Mouse (Mus musculus) kidney, adult 2 months (tissue): Measurements from ENCODE around the gene Col4a3. TPM values are rescaled to one million over a fixed set of nuclear protein-coding genes. Genes with fewer than 3 reads are reported as not detected.

Experiments used
- DNase-seq: peaks from one replicate; pipeline ENCODE4 v3.0.0; 2021
- H3K27ac ChIP-seq: fragments of 200-500 bp; 2 replicates; pipeline ENCODE4 v1.5.1; 2012; ENCODE audit warnings: low read depth, low read length, control low read depth, inconsistent platforms; ENCODE audit not compliant: insufficient read depth
- H3K27me3 ChIP-seq: fragments of 200-500 bp; replicated peaks from 2 replicates; pipeline ENCODE4 v1.6.1; 2012; ENCODE audit warnings: mild to moderate bottlenecking, moderate library complexity, low read length, inconsistent platforms; ENCODE audit not compliant: control insufficient read depth, insufficient read depth
- H3K36me3 ChIP-seq: fragments of 200-500 bp; 2 replicates; pipeline ENCODE4 v1.6.1; 2012; ENCODE audit warnings: mild to moderate bottlenecking, moderate library complexity, low read length, inconsistent platforms; ENCODE audit not compliant: control insufficient read depth, insufficient read depth
- H3K4me1 ChIP-seq: fragments of 200-500 bp; 2 replicates; pipeline ENCODE4 v1.6.1; 2011; ENCODE audit warnings: low read length; ENCODE audit not compliant: control insufficient read depth, insufficient read depth
- H3K4me3 ChIP-seq: fragments of 200-500 bp; 2 replicates; pipeline ENCODE4 v1.5.1; 2011; ENCODE audit warnings: mild to moderate bottlenecking, low read depth, low read length, control low read depth; ENCODE audit not compliant: insufficient read depth
- CTCF ChIP-seq: fragments of 200-500 bp; conservative IDR thresholded peaks from 2 replicates; pipeline ENCODE4 v1.5.1; 2011; ENCODE audit warnings: low read depth, mild to moderate bottlenecking, control low read depth, low read length, moderate library complexity, mixed read lengths; ENCODE audit not compliant: insufficient read depth, insufficient read length
- POLR2A ChIP-seq: fragments of 200-500 bp; IDR thresholded peaks from one replicate; pipeline ENCODE4 v1.6.1; 2011; ENCODE audit warnings: low read depth, low read length, control low read depth
- whole genome bisulfite sequencing: fragments of 180-500 bp; shearing (Covaris S2); methylation state at CpG from one replicate; pipeline ENCODE4 v1.1.7; 2018; 5-methylcytosine and 5-hydroxymethylcytosine counted together
- polyA plus RNA-seq: library from polyadenylated mRNA; depleted of rRNA; stranded (reverse); fragments of >200 nt; gene quantifications from 2 replicates; pipeline ENCODE4 v1.2.3, GENCODE M21; 2012

The Col4a3 gene
- polyA plus RNA-seq, 1 experiment: 57.7 TPM

DNA sequence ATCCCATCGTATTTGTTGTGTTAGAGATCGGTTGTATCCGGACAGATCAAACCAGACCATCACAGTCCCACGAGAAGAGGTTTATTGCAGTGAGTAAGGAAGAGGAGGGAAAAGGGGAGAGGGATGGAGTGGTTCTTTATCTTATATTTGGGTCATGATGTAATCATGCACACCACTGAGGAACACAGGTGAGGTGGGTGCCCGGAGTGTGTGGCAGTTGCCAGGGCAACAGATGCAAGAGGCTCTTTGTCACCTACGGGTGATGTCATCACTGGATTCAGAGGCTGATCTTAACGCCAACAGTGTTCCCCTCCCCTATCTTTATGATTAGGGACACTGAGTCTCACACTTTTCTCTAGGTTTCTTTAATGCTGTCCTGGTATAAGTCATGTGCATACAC is 18.6 kb downstream of the Col4a3 start:
- H3K27ac ChIP-seq: peak overlapping the region; percentile 86
- H3K4me1 ChIP-seq: peaks cover 53% of the 10 kb centered on the region
- TF ChIP-seq CTCF (no peak), POLR2A (no peak)
- WGBS: 80% methylated on average over 7 of the region's 7 CpGs
- no peaks in the 10 kb centered on the region; the same call in 1 of the 2 replicates for H3K36me3 ChIP-seq
- no peak overlapping the region for H3K4me3 ChIP-seq
- DNase-seq: no peak
- no peaks in the 10 kb centered on the region for H3K27me3 ChIP-seq

DNA sequence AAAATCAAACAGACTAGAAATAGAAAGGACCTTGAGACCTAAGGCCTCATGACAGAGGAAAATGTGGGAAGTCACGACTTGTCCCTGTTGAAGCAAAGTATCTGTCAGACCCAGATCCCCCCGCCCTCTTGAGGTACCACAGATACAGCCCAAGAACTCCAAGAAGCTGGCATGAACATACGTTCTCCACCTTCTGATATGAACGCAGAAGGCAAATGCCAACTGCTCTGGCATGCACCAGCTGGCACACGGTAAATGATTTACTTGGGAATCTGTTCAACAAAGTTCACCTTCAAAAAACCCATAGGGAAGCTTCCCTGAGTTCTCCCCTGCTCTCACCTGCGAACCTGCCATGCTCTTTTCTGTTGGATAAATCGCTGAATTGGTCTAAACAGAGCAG is 19.1 kb downstream of the Col4a3 start:
- 31% methylated on average over 7 of the region's 7 CpGs for WGBS
- TF ChIP-seq POLR2A (no peak), CTCF (no peak)
- no peaks in the 10 kb centered on the region; the same call in 1 of the 2 replicates for H3K36me3 ChIP-seq
- H3K4me3 ChIP-seq: no peak overlapping the region
- H3K27me3 ChIP-seq: no peaks in the 10 kb centered on the region
- peak overlapping the region; percentile 86 for H3K27ac ChIP-seq
- peaks cover 53% of the 10 kb centered on the region for H3K4me1 ChIP-seq
- DNase-seq: peak; percentile 91

DNA sequence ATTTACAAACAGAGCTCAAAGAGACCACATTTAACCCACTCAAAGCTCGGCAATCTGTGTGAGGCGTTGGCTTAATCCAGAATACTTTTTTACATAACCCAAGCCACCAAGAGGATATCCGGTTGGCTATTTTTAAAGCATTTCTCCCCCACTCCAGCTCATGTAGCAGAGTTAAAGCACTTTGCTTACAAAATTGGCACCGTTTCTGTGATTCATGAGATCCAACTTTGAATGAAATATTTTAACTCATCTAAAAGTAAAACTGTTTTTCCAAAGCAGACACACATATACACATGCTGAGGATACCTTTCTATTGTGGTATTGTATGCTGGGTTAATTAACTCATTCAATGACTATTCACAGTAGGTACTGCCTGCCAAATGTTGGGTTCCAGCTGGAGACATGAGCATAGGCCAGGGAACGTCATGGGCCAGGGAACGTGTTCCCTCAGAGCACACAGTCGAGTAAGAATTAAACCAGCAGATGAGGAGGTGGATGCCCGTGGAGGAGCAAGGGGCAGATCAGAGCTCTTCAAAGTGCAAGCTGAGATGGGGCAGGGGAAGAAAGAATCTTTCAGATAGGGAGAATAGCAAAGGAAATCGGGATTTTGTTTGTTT is 22.0 kb downstream of the Col4a3 start:
- TF ChIP-seq POLR2A: no peak
- TF ChIP-seq CTCF: no peak
- 18% methylated on average over 9 of the region's 9 CpGs for WGBS
- Histone ChIP-seq H3K36me3 (peaks cover 1% of the 10 kb centered on the region; the same call in 1 of the 2 replicates), H3K4me1 (peaks cover 53% of the 10 kb centered on the region), H3K4me3 (no peak overlapping the region), H3K27ac (peak overlapping the region; percentile 40), H3K27me3 (no peaks in the 10 kb centered on the region)
- peak; percentile 82 for DNase-seq

DNA sequence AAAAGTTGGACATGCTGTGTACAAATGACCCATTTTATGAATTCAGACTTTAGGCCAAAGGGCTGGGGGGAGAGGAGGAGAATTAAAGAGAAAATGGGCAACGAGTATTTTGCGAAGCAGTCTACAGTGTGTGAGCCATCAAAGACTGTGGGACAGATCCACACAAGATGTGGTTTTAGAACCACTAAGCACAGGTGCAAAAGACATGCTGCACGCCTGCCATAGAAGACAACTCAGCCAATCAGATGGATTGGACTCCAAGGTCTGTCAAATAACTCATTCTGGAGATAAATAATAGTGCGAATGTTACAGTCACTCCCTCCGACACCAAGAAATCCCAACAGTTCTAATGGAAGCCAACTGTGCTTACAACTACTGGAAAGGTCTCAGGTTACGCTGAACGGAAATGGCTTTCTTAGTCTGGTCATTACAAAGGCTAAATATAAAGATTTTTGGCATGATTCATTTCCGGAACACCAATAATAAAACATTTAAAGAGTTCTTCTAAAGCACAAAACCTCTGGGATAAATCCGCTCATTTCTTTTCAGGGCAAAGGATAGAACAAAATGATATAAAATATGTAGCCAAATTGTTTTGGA is 25.4 kb downstream of the Col4a3 start:
- Histone ChIP-seq H3K36me3 (peaks cover 1% of the 10 kb centered on the region; the same call in 1 of the 2 replicates), H3K27me3 (no peaks in the 10 kb centered on the region), H3K4me3 (no peak overlapping the region), H3K4me1 (peaks cover 53% of the 10 kb centered on the region), H3K27ac (peak overlapping the region; percentile 52)
- DNase-seq: no peak
- TF ChIP-seq POLR2A (no peak), CTCF (no peak)
- 66% methylated on average over 9 of the region's 9 CpGs for WGBS

DNA sequence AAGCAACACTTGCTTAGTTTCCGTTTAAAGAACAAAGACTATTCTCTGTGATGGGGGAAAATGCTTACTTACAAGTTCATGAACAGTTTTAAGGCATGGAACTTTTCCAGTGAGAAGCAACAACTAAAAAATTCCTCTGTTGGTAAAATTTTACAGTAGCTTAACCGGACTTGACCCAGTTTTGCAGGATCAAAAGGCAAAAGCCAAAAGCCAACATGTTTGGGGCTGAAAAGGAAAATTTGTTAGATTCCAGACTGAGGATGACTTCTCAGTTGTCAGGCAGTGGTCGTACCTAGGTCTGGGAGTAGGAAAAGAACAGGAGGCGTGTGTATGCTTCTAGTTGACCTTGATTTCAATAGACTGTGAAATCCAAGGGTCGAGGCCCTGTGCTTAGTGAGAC is 31.3 kb downstream of the Col4a3 start:
- peaks cover 48% of the 10 kb centered on the region for H3K4me1 ChIP-seq
- H3K4me3 ChIP-seq: no peak overlapping the region
- no peaks in the 10 kb centered on the region for H3K27me3 ChIP-seq
- H3K36me3 ChIP-seq: peaks cover 1% of the 10 kb centered on the region; the same call in 1 of the 2 replicates
- DNase-seq: peak; percentile 87
- WGBS: 16% methylated on average over 5 of the region's 5 CpGs
- peak overlapping the region; percentile 99 for H3K27ac ChIP-seq
- TF ChIP-seq CTCF (no peak), POLR2A (no peak)

DNA sequence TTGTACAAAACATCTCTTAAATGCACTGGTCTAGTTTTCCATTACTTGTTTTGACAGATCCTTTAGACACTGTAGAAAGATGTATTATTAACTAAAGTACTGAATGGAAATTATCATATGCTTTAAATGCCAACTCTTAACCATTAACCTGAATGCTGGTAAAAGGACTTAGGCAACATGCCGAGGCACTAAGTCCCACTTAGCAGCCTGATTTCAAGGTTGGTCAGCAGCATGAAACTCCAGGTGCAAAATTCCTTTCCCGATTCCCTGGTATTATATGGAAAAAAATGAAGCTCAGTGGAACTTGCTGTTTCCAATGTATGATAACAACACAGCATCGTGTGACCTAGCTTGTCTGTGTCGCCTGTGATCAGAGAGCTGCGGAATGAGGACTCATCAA is 31.9 kb downstream of the Col4a3 start:
- H3K27ac ChIP-seq: peak overlapping the region; percentile 99
- peaks cover 48% of the 10 kb centered on the region for H3K4me1 ChIP-seq
- 0 out of 2 replicates have a peak, but pooled peaks cover 2% of the 10 kb centered on the region for H3K36me3 ChIP-seq
- no peak overlapping the region for H3K4me3 ChIP-seq
- H3K27me3 ChIP-seq: no peaks in the 10 kb centered on the region
- no peak for TF ChIP-seq CTCF
- TF ChIP-seq POLR2A: no peak
- 38% methylated on average over 5 of the region's 5 CpGs for WGBS
- peak; percentile 88 for DNase-seq

DNA sequence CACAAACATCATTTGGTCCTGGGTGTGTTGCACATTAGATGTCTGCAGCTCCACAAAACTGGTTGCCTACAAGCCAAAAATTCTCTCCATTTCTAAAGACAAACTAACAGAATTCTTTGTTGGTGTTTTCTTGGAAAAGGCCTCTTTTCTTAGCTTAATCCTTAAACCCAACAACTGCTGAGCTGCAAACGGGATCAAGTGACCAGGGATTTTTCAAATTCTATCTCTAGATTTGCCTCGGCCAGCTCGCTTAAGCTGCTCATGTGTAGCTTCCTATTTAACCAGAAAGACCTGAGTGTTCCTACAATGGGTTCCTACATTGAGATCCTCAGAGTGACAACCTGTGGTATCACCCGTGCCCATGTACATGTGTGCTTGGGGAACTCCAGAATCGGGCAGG is 33.3 kb downstream of the Col4a3 start:
- 52% methylated on average over 5 of the region's 5 CpGs for WGBS
- peak; percentile 75 for DNase-seq

More for the DNA sequence above, 33.3 kb downstream of the Col4a3 start:
- Histone ChIP-seq H3K4me3 (no peak overlapping the region), H3K27me3 (no peaks in the 10 kb centered on the region), H3K4me1 (peaks cover 41% of the 10 kb centered on the region), H3K27ac (peak overlapping the region; percentile 74), H3K36me3 (0 out of 2 replicates have a peak, but pooled peaks cover 2% of the 10 kb centered on the region)
- no peak for TF ChIP-seq CTCF
- no peak for TF ChIP-seq POLR2A
